Mouse (Mus musculus): ENCODE measurements around the gene Wfdc9.

- TF ChIP-seq POLR2A (IDR thresholded peaks at IDR 0.05; ENCODE audit: low read depth, low read length) (no peak), CTCF (IDR thresholded peaks at IDR 0.05; ENCODE audit: extremely low read depth, insufficient read length, insufficient replicate concordance, low read depth, low read length) (no peak)
These were observed 20.7 kb upstream of the Wfdc9 start for GRCm38 (mm10) chr2:164676916-164677685.
